Mouse (Mus musculus) intestine, postnatal 0 days (tissue): ENCODE results near the gene Olfr263. TPM values are rescaled to one million over a fixed set of nuclear protein-coding genes. Genes with fewer than 3 reads are reported as not detected.
"Not testable (repeated sequence)": the region's sequence is repeated elsewhere in the genome, so short reads cannot be mapped to it uniquely, and the experiment has no call there.

Experiments
- ATAC-seq: fragments of 200-750 bp; cut with Nextera tagmentation; 2 replicates; pipeline ENCODE4 v1.8.0; 2017; ENCODE audit warnings: mild to moderate bottlenecking, moderate TSS enrichment, moderate library complexity
- H3K27ac ChIP-seq: fragments of 300-500 bp; sonication (generic); 2 replicates; pipeline ENCODE4 v1.5.1; 2014; ENCODE audit warnings: mild to moderate bottlenecking, low read depth, low read length, moderate library complexity
- H3K27me3 ChIP-seq: fragments of 300-500 bp; sonication (generic); replicated peaks from 2 replicates; pipeline ENCODE4 v1.6.1; 2014; ENCODE audit warnings: low read length, mixed read lengths; ENCODE audit not compliant: control insufficient read depth, insufficient read depth
- H3K36me3 ChIP-seq: fragments of 300-500 bp; sonication (generic); 2 replicates; pipeline ENCODE4 v1.6.1; 2014; ENCODE audit warnings: mild to moderate bottlenecking, moderate library complexity; ENCODE audit not compliant: control insufficient read depth, insufficient read depth
- H3K4me1 ChIP-seq: fragments of 300-500 bp; sonication (generic); replicated peaks from 2 replicates; pipeline ENCODE4 v1.6.1; 2014; ENCODE audit warnings: antibody characterized with exemption, low read length, mixed read lengths; ENCODE audit not compliant: control insufficient read depth, insufficient read depth
- H3K4me2 ChIP-seq: fragments of 300-500 bp; sonication (generic); replicated peaks from 2 replicates; pipeline ENCODE4 v1.6.1; 2014; ENCODE audit warnings: low read depth, mild to moderate bottlenecking, moderate library complexity
- H3K4me3 ChIP-seq: fragments of 300-500 bp; sonication (generic); 2 replicates; pipeline ENCODE4 v1.5.1; 2014; ENCODE audit warnings: low read depth, low read length
- H3K9ac ChIP-seq: fragments of 300-500 bp; sonication (generic); 2 replicates; pipeline ENCODE4 v1.6.1; 2014; ENCODE audit warnings: mild to moderate bottlenecking, low read depth, low read length
- H3K9me3 ChIP-seq: fragments of 300-500 bp; sonication (generic); 2 replicates; pipeline ENCODE4 v1.6.1; 2016; ENCODE audit warnings: mixed run types; ENCODE audit not compliant: control insufficient read depth
- CTCF ChIP-seq: sonication (generic); IDR thresholded peaks from 2 replicates; pipeline ENCODE4 v1.5.1; 2016; ENCODE audit warnings: low read depth, mild to moderate bottlenecking, control low read depth, antibody characterized with exemption, moderate library complexity
- WGBS: fragments of 180-500 bp; shearing (Covaris S2); extraction: QIAGEN DNeasy Blood & Tissue Kit; methylation state at CpG from one replicate; pipeline ENCODE4 v1.1.7; 2014; 5-methylcytosine and 5-hydroxymethylcytosine counted together
- polyA plus RNA-seq: library from polyadenylated mRNA; unstranded; fragments of >200 nt; fragmentation: Nextera tagmentation; extraction: Ambion mirVana; gene quantifications from 2 replicates; pipeline ENCODE4 v1.2.1, GENCODE M21; 2015

The Olfr263 gene
- polyA plus RNA-seq: not detected in 2 replicates

DNA sequence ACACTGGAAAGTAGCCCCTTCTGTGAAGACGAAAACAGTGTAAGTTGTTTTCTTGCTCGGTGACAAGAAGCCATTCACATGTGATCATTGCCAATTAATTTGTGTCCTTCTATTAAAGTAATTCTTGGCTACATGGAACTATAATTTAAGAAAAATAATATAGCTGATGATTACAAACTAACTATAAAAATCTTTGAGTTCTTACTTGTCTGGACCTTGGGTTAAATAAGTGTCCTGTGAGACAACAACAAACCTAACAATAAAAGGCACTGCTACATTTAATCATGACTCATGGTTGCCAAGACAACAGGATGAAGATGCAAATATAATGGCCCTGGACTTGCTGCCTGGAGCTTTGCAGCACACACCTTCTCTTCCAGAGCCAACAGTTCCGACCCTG is at the start of gene Olfr263:
Gene Olfr263, plus strand, starts transcription at position 301 of the 400 bp plus-strand sequence.
- H3K4me1 ChIP-seq, H3K4me2 ChIP-seq, H3K9me3 ChIP-seq, H3K4me3 ChIP-seq, H3K36me3 ChIP-seq, H3K27ac ChIP-seq, H3K27me3 ChIP-seq, ATAC-seq, H3K9ac ChIP-seq: not testable (repeated sequence)
- 78% methylated on average over 3 of the region's 3 CpGs for WGBS

DNA sequence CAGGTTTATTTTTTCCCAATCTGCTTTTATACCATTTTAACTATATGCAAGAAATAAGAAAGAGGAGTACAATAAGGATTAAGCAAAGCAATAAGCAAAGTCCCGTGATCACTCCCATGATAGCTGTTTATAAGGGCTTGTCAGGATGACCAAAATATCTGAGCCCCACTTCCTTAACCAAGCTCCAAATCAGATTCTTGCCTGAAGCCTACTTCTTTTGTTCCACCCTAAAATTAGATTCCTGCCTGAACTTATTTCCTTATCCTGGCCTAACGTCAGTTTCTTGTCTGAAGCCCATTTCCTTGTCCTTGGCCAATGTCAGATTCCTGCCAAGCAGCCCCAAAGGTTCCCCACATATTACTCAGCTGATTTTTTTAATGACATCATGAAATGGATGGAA is 46.8 kb upstream of the Olfr263 start:
- no peak for TF ChIP-seq CTCF
- Histone ChIP-seq H3K9ac (no peak overlapping the region), H3K27me3 (no peaks in the 10 kb centered on the region), H3K4me1 (no peaks in the 10 kb centered on the region), H3K9me3 (no peaks in the 10 kb centered on the region), H3K27ac (no peak overlapping the region), H3K36me3 (no peaks in the 10 kb centered on the region), H3K4me2 (no peak overlapping the region), H3K4me3 (no peak overlapping the region)
- 75% methylated on average over 2 of the region's 2 CpGs for WGBS
- no peak for ATAC-seq

DNA sequence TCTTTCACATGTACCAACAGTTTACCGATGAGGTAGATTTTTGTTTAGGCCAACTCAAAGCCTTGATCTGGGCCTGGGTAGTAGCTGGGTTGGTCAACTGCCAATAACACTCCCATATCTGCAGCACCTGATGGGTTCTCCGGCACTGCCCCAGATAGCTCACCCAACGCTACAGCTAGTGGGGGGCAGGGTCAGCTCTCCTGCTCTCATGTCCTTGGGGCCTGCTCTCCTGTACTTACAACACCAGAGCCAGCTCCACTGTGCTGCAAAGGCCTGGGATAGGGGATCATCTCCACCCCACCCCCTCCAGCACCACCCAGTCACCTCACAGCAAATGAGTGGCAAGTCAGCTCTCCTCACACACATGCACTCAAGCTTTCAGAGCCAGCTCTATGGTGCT is 19.7 kb upstream of the Olfr263 start:
- Histone ChIP-seq H3K9ac (no peak overlapping the region), H3K27ac (no peak overlapping the region), H3K27me3 (no peaks in the 10 kb centered on the region), H3K9me3 (no peaks in the 10 kb centered on the region), H3K36me3 (no peaks in the 10 kb centered on the region), H3K4me1 (no peaks in the 10 kb centered on the region), H3K4me3 (no peak overlapping the region), H3K4me2 (no peak overlapping the region)
- ATAC-seq: no peak
- TF ChIP-seq CTCF: no peak
- 95% methylated on average over 3 of the region's 3 CpGs for WGBS

DNA sequence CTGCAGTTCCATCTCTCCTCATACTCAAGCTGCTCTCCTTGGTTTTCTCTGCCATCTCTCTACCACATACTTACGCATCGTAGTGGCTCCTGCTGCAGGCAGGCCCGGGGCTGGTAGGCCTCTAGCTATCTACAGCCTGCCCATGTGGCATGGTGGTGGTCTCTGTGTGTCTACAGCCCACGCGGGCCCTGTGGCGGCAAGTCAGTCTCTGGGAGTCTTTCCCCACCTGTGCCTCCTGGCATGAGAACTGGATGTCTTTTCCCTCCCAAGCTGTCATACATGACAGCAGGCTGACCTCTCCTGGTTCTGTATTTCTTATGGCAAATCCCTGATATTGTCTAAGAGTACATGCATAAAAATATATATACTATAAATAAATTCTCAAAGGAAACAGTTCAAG is 19.0 kb upstream of the Olfr263 start:
- no peak overlapping the region for H3K4me3 ChIP-seq
- TF ChIP-seq CTCF: no peak
- no peaks in the 10 kb centered on the region for H3K4me1 ChIP-seq
- no peak overlapping the region for H3K4me2 ChIP-seq
- ATAC-seq: no peak
- no peaks in the 10 kb centered on the region for H3K27me3 ChIP-seq
- 90% methylated on average over 6 of the region's 6 CpGs for WGBS
- H3K9me3 ChIP-seq: no peaks in the 10 kb centered on the region
- H3K9ac ChIP-seq: no peak overlapping the region
- no peaks in the 10 kb centered on the region for H3K36me3 ChIP-seq
- no peak overlapping the region for H3K27ac ChIP-seq

DNA sequence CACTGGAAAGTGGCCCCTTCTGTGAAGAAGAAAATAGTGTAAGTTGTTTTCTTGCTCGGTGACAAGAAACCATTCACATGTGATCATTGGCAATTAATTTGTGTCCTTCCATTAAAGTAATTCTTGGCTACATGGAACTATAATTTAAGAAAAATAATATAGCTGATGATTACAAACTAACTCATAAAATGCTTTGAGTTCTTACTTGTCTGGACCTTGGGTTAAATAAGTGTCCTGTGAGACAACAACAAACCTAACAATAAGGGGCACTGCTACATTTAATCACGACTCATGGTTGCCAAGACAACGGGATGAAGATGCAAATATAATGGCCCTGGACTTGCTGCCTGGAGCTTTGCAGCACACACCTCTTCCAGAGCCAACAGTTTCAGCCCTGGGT is 18.3 kb upstream of the Olfr263 start, which contains the start of gene Olfr1369-ps1:
Gene Olfr1369-ps1, plus strand, starts transcription at position 301 of the 400 bp plus-strand sequence.
- not testable (repeated sequence) for H3K4me1 ChIP-seq, H3K4me3 ChIP-seq, H3K4me2 ChIP-seq, H3K36me3 ChIP-seq, H3K27me3 ChIP-seq, H3K9ac ChIP-seq, H3K9me3 ChIP-seq, H3K27ac ChIP-seq, ATAC-seq
- 77% methylated on average over 3 of the region's 3 CpGs for WGBS

DNA sequence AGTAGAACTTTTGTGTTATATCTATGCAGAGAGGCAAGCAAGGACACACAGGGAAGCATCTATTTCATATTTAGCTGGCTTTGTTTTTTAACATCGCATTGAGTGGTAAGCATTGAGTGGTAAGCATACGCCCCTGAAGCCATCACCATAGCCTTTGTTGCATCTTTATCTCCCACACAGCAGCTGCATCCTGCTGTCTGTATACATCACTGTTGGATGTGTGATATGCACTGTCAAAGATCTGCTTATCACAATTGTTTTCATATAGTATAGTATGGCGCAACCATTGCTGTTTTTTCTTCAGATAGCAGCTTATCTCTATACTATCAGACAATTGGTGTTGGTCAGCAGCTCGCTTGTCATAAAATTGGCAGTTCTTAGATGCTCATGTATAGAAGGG is 15.3 kb upstream of the Olfr263 start:
- no peak for TF ChIP-seq CTCF
- Histone ChIP-seq H3K4me2 (no peak overlapping the region), H3K4me1 (no peaks in the 10 kb centered on the region), H3K4me3 (no peak overlapping the region), H3K27me3 (no peaks in the 10 kb centered on the region), H3K9me3 (no peaks in the 10 kb centered on the region), H3K9ac (no peak overlapping the region), H3K27ac (no peak overlapping the region), H3K36me3 (no peaks in the 10 kb centered on the region)
- no peak for ATAC-seq
- 73% methylated on average over 4 of the region's 4 CpGs for WGBS

DNA sequence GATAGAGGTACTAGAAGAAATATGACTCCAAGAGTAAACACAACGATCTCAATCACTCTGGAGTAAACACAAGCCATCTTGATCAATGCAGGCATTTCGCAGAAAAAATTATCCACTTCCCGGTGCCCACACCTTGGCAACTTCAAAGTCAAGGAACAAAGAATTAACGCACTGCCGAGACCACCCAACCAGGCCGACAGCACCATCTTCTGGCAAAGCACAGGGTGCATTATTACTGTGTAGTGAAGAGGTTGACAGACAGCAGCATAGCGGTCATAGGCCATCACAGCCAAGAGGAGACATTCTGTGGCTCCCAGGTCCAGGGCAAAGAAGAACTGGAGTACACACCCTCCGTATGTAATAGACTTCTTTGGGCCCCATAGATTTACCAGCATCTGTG is 13.0 kb downstream of the Olfr263 start:
- Histone ChIP-seq H3K9ac (no peak overlapping the region), H3K4me2 (no peak overlapping the region), H3K27ac (no peak overlapping the region), H3K4me1 (no peaks in the 10 kb centered on the region), H3K4me3 (no peak overlapping the region), H3K36me3 (no peaks in the 10 kb centered on the region), H3K9me3 (no peaks in the 10 kb centered on the region), H3K27me3 (no peaks in the 10 kb centered on the region)
- TF ChIP-seq CTCF: peak; percentile 46
- no peak for ATAC-seq
- 32% methylated on average over 8 of the region's 8 CpGs for WGBS
